Mouse (Mus musculus) stomach, postnatal 0 days (tissue): ENCODE data around the gene Hebp1.

Experiments
- CTCF ChIP-seq: IDR thresholded peaks from 2 replicates; pipeline ENCODE4 v1.5.1; 2016; ENCODE audit warnings: antibody characterized with exemption, low read depth, mild to moderate bottlenecking, moderate library complexity
- EP300 ChIP-seq: optimal IDR thresholded peaks from 2 replicates; pipeline ENCODE3; 2016; ENCODE audit warnings: antibody characterized with exemption

DNA sequence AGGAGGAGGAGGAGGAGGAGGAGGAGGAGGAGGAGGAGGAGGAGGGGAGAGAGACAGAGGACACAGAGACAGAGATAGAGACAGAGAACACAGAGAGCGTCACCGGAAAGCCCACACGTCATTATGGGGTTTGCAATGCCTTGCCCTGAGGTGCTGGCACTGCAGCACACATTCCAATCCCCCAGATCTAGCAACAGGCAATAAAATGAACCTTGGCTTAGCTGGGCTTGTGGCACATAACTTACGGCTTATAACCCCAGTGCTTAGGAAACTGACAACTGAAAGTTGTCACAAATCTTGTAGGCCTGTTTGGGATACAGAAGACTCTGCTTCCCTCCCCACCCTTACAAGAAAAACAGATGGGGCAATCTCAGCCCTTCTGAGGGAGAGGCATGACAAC, 107.2 kb downstream of the Hebp1 start:
- TF ChIP-seq CTCF, result no peak
- no peak for TF ChIP-seq EP300
